Mouse (Mus musculus) erythroid progenitor cell, adult 5-6 weeks (primary cell): ENCODE results near the gene H2-M3. TPM values are rescaled to one million over a fixed set of nuclear protein-coding genes. Genes with fewer than 3 reads are reported as not detected.

ENCODE experiments used
- total RNA-seq, 2 experiments: library from RNA; stranded (forward) in 1 of 2; stranded (reverse) in 1 of 2; fragments of 150-400 nt in 1 of 2; fragments of 186-747, 209-891 nt in 1 of 2; gene quantifications; 2 replicates each; pipeline versions ENCODE4 v1.2.3 to v1.2.4; 2015 to 2017; ENCODE audit warnings: low replicate concordance in 2 of 2

The H2-M3 gene
- total RNA-seq, 2 experiments from 2014 or later: 1.3 to 6.8 TPM

Other genes with a start within 250 kb of the H2-M3 start
- gene Mog, start 246.8 kb upstream of the H2-M3 start, total RNA-seq (2015; ENCODE audit: low replicate concordance): not detected in 2 replicates
- not detected in 2 replicates for gene Mog, start 246.8 kb upstream of the H2-M3 start, total RNA-seq (2017; ENCODE audit: low replicate concordance)
- 3.8 and 11.5 TPM in 2 replicates for gene Gabbr1, start 224.3 kb upstream of the H2-M3 start, total RNA-seq (2015; ENCODE audit: low replicate concordance)
- 0.51 and 1.5 TPM in 2 replicates for gene Gabbr1, start 224.3 kb upstream of the H2-M3 start, total RNA-seq (2017; ENCODE audit: low replicate concordance)
- not detected in 2 replicates for gene Olfr90, start 181.7 kb upstream of the H2-M3 start, total RNA-seq (2015; ENCODE audit: low replicate concordance)
- not detected in 2 replicates for gene Olfr90, start 181.7 kb upstream of the H2-M3 start, total RNA-seq (2017; ENCODE audit: low replicate concordance)
- gene Olfr91, start 171.9 kb upstream of the H2-M3 start, total RNA-seq (2015; ENCODE audit: low replicate concordance): not detected in 2 replicates
- not detected in 2 replicates for gene Olfr91, start 171.9 kb upstream of the H2-M3 start, total RNA-seq (2017; ENCODE audit: low replicate concordance)
- not detected in 2 replicates for gene Olfr92, start 150.1 kb upstream of the H2-M3 start, total RNA-seq (2015; ENCODE audit: low replicate concordance)
- gene Olfr92, start 150.1 kb upstream of the H2-M3 start, total RNA-seq (2017; ENCODE audit: low replicate concordance): not detected in 2 replicates
- gene Olfr93, start 108.7 kb upstream of the H2-M3 start, total RNA-seq (2015; ENCODE audit: low replicate concordance): not detected in 2 replicates
- gene Olfr93, start 108.7 kb upstream of the H2-M3 start, total RNA-seq (2017; ENCODE audit: low replicate concordance): not detected in 2 replicates
- gene Ubd, start 76.3 kb upstream of the H2-M3 start, total RNA-seq (2015; ENCODE audit: low replicate concordance): 4.0 TPM in 1 of 2 replicates, not detected in the other
- gene Ubd, start 76.3 kb upstream of the H2-M3 start, total RNA-seq (2017; ENCODE audit: low replicate concordance): 4.5 and 8.9 TPM in 2 replicates
- not detected in 2 replicates for gene Olfr94, start 69.2 kb upstream of the H2-M3 start, total RNA-seq (2015; ENCODE audit: low replicate concordance)
- gene Olfr94, start 69.2 kb upstream of the H2-M3 start, total RNA-seq (2017; ENCODE audit: low replicate concordance): not detected in 2 replicates
- gene Olfr95, start 57.1 kb upstream of the H2-M3 start, total RNA-seq (2015; ENCODE audit: low replicate concordance): not detected in 2 replicates
- gene Olfr95, start 57.1 kb upstream of the H2-M3 start, total RNA-seq (2017; ENCODE audit: low replicate concordance): not detected in 2 replicates
- not detected in 2 replicates for gene Olfr96, start 50.1 kb upstream of the H2-M3 start, total RNA-seq (2015; ENCODE audit: low replicate concordance)
- not detected in 2 replicates for gene Olfr96, start 50.1 kb upstream of the H2-M3 start, total RNA-seq (2017; ENCODE audit: low replicate concordance)
- not detected in 2 replicates for gene Olfr97, start 32.9 kb upstream of the H2-M3 start, total RNA-seq (2015; ENCODE audit: low replicate concordance)
- not detected in 2 replicates for gene Olfr97, start 32.9 kb upstream of the H2-M3 start, total RNA-seq (2017; ENCODE audit: low replicate concordance)
- gene Olfr98, start 6.5 kb upstream of the H2-M3 start, total RNA-seq (2015; ENCODE audit: low replicate concordance): not detected in 2 replicates
- gene Olfr98, start 6.5 kb upstream of the H2-M3 start, total RNA-seq (2017; ENCODE audit: low replicate concordance): not detected in 2 replicates
- gene Olfr99, start 13.2 kb downstream of the H2-M3 start, total RNA-seq (2015; ENCODE audit: low replicate concordance): not detected in 2 replicates
- gene Olfr99, start 13.2 kb downstream of the H2-M3 start, total RNA-seq (2017; ENCODE audit: low replicate concordance): not detected in 2 replicates
- gene Olfr101, start 34.1 kb downstream of the H2-M3 start, total RNA-seq (2015; ENCODE audit: low replicate concordance): not detected in 2 replicates
- gene Olfr101, start 34.1 kb downstream of the H2-M3 start, total RNA-seq (2017; ENCODE audit: low replicate concordance): not detected in 2 replicates
- not detected in 2 replicates for gene Olfr102, start 46.8 kb downstream of the H2-M3 start, total RNA-seq (2015; ENCODE audit: low replicate concordance)
- gene Olfr102, start 46.8 kb downstream of the H2-M3 start, total RNA-seq (2017; ENCODE audit: low replicate concordance): not detected in 2 replicates
- not detected in 2 replicates for gene Olfr103, start 69.5 kb downstream of the H2-M3 start, total RNA-seq (2015; ENCODE audit: low replicate concordance)
- gene Olfr103, start 69.5 kb downstream of the H2-M3 start, total RNA-seq (2017; ENCODE audit: low replicate concordance): not detected in 2 replicates
- not detected in 2 replicates for gene Olfr104-ps, start 89.4 kb downstream of the H2-M3 start, total RNA-seq (2015; ENCODE audit: low replicate concordance)
- not detected in 2 replicates for gene Olfr104-ps, start 89.4 kb downstream of the H2-M3 start, total RNA-seq (2017; ENCODE audit: low replicate concordance)
- not detected in 2 replicates for gene Olfr105-ps, start 108.8 kb downstream of the H2-M3 start, total RNA-seq (2015; ENCODE audit: low replicate concordance)
- gene Olfr105-ps, start 108.8 kb downstream of the H2-M3 start, total RNA-seq (2017; ENCODE audit: low replicate concordance): not detected in 2 replicates
- not detected in 2 replicates for gene Olfr106-ps, start 120.2 kb downstream of the H2-M3 start, total RNA-seq (2015; ENCODE audit: low replicate concordance)
- gene Olfr106-ps, start 120.2 kb downstream of the H2-M3 start, total RNA-seq (2017; ENCODE audit: low replicate concordance): not detected in 2 replicates
- not detected in 2 replicates for gene Olfr107, start 129.0 kb downstream of the H2-M3 start, total RNA-seq (2015; ENCODE audit: low replicate concordance)
- gene Olfr107, start 129.0 kb downstream of the H2-M3 start, total RNA-seq (2017; ENCODE audit: low replicate concordance): not detected in 2 replicates
- not detected in 2 replicates for gene Olfr108, start 175.3 kb downstream of the H2-M3 start, total RNA-seq (2015; ENCODE audit: low replicate concordance)
- gene Olfr108, start 175.3 kb downstream of the H2-M3 start, total RNA-seq (2017; ENCODE audit: low replicate concordance): not detected in 2 replicates
- not detected in 2 replicates for gene Olfr109, start 188.7 kb downstream of the H2-M3 start, total RNA-seq (2015; ENCODE audit: low replicate concordance)
- not detected in 2 replicates for gene Olfr109, start 188.7 kb downstream of the H2-M3 start, total RNA-seq (2017; ENCODE audit: low replicate concordance)
- gene H2-M2, start 213.3 kb downstream of the H2-M3 start, total RNA-seq (2015; ENCODE audit: low replicate concordance): not detected in 2 replicates
- gene H2-M2, start 213.3 kb downstream of the H2-M3 start, total RNA-seq (2017; ENCODE audit: low replicate concordance): not detected in 2 replicates
- gene Olfr110, start 222.2 kb downstream of the H2-M3 start, total RNA-seq (2015; ENCODE audit: low replicate concordance): not detected in 2 replicates
- not detected in 2 replicates for gene Olfr110, start 222.2 kb downstream of the H2-M3 start, total RNA-seq (2017; ENCODE audit: low replicate concordance)
- not detected in 2 replicates for gene Olfr111, start 237.8 kb downstream of the H2-M3 start, total RNA-seq (2015; ENCODE audit: low replicate concordance)
- gene Olfr111, start 237.8 kb downstream of the H2-M3 start, total RNA-seq (2017; ENCODE audit: low replicate concordance): not detected in 2 replicates